Mouse (Mus musculus) kidney, embryonic 14.5 days (tissue): ENCODE measurements around the gene Dnajc8. TPM values are rescaled to one million over a fixed set of nuclear protein-coding genes. Genes with fewer than 3 reads are reported as not detected.
"Not testable (repeated sequence)": the region's sequence is repeated elsewhere in the genome, so short reads cannot be mapped to it uniquely, and the experiment has no call there.

Experiments used
- ATAC-seq: fragments of 200-750 bp; cut with Nextera tagmentation; 2 replicates; pipeline ENCODE4 v1.8.0; 2017; ENCODE audit warnings: moderate number of reproducible peaks, mild to moderate bottlenecking, moderate TSS enrichment, moderate library complexity; ENCODE audit not compliant: low FRiP score, low TSS enrichment
- H3K27ac ChIP-seq: fragments of 300-500 bp; sonication (generic); 2 replicates; pipeline ENCODE4 v1.5.1; 2014; ENCODE audit warnings: low read depth, mild to moderate bottlenecking, low read length, moderate library complexity, mixed read lengths
- H3K27me3 ChIP-seq: fragments of 300-500 bp; sonication (generic); 2 replicates; pipeline ENCODE4 v1.6.1; 2014; ENCODE audit warnings: mild to moderate bottlenecking, low read length; ENCODE audit not compliant: control insufficient read depth, insufficient read depth
- H3K36me3 ChIP-seq: fragments of 300-500 bp; sonication (generic); 2 replicates; pipeline ENCODE4 v1.6.1; 2014; ENCODE audit warnings: low read length, mixed read lengths; ENCODE audit not compliant: control insufficient read depth, insufficient read depth
- H3K4me1 ChIP-seq: fragments of 300-500 bp; sonication (generic); 2 replicates; pipeline ENCODE4 v1.6.1; 2014; ENCODE audit warnings: low read length, mixed read lengths; ENCODE audit not compliant: control insufficient read depth, insufficient read depth
- H3K4me2 ChIP-seq: fragments of 300-500 bp; sonication (generic); replicated peaks from 2 replicates; pipeline ENCODE4 v1.6.1; 2014; ENCODE audit warnings: low read depth, mild to moderate bottlenecking, low read length
- H3K4me3 ChIP-seq: fragments of 300-500 bp; sonication (generic); 2 replicates; pipeline ENCODE4 v1.5.1; 2014; ENCODE audit warnings: mild to moderate bottlenecking, low read length
- H3K9ac ChIP-seq: fragments of 300-500 bp; sonication (generic); 2 replicates; pipeline ENCODE4 v1.6.1; 2014; ENCODE audit warnings: low read depth, mild to moderate bottlenecking, low read length, moderate library complexity
- H3K9me3 ChIP-seq: fragments of 300-500 bp; sonication (generic); 2 replicates; pipeline ENCODE4 v1.6.1; 2016; ENCODE audit warnings: low read length; ENCODE audit not compliant: control insufficient read depth
- WGBS: fragments of 180-500 bp; shearing (Covaris S2); extraction: QIAGEN DNeasy Blood & Tissue Kit; methylation state at CpG from one replicate; pipeline ENCODE4 v1.1.7; 2014; 5-methylcytosine and 5-hydroxymethylcytosine counted together
- polyA plus RNA-seq: library from polyadenylated mRNA; unstranded; fragments of >200 nt; fragmentation: Nextera tagmentation; extraction: Ambion mirVana; gene quantifications from 2 replicates; pipeline ENCODE4 v1.2.1, GENCODE M21; 2014

Dnajc8 gene
- polyA plus RNA-seq, 1 experiment from 2014 or later, result 176 TPM

- Histone ChIP-seq H3K36me3 (peaks cover 92% of the 10 kb centered on the region), H3K9ac (no peak overlapping the region), H3K4me1 (no peaks in the 10 kb centered on the region), H3K4me3 (no peak overlapping the region), H3K9me3 (no peaks in the 10 kb centered on the region), H3K27me3 (no peaks in the 10 kb centered on the region), H3K27ac (no peak overlapping the region), H3K4me2 (no peak overlapping the region)
- ATAC-seq, result peak; percentile 72; the same call in 1 of the 2 replicates
- WGBS, result 35% methylated on average over 8 of the region's 8 CpGs
Measured at GRCm38 (mm10) chr4:132545851-132546250, 10.5 kb downstream of the Dnajc8 start.

DNA sequence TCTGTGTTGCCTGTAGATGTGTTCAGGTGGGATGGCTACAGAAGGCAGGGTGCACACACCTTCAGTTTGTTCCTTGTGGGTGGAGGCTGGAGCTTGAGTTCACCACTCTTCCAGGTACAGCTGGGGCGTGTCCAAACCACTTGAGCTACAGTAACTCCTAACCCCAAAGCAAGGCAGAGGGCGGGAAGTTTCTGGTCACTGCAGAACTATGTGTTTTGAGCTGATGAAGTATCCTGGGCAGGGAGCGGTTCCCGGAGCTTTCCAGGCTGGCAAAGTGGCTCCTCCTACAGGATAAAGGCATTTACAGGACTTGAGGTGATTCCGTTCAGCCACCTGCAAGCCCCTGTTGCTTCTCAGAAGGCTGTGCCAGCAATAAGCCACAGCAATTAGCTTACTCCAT is 18.9 kb downstream of the Dnajc8 start:
- Histone ChIP-seq H3K4me2 (no peak overlapping the region), H3K4me3 (no peak overlapping the region)

DNA sequence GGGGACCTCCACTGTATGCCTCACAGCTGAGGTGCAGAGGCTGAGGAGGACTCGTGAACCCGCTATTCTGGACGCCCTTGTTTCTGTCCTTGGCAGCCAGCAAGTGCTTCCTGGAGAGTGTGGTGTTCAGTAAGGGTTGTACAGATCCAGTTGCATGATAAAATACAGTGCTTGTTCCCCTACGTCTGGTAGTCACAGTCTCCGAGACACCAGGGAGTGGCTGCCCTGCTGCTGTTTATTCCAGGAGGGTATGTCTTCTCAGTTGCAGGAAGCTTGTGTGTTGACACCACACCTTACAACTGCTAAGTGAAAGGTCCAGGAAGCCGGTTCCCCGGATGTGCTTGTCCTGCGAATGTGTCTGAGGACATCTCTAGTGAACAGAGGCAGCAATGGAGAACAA is 19.3 kb downstream of the Dnajc8 start:
- no peak overlapping the region for H3K9ac ChIP-seq
- no peak overlapping the region for H3K4me2 ChIP-seq
- no peak overlapping the region for H3K4me3 ChIP-seq
- peaks cover 40% of the 10 kb centered on the region for H3K36me3 ChIP-seq
- WGBS, result 83% methylated on average over 8 of the region's 8 CpGs
- H3K27ac ChIP-seq, result no peak overlapping the region
- H3K9me3 ChIP-seq, result no peaks in the 10 kb centered on the region
- no peaks in the 10 kb centered on the region for H3K27me3 ChIP-seq
- H3K4me1 ChIP-seq, result no peaks in the 10 kb centered on the region
- no peak for ATAC-seq

More for the DNA sequence above, 18.9 kb downstream of the Dnajc8 start:
- H3K4me1 ChIP-seq, result no peaks in the 10 kb centered on the region
- ATAC-seq, result no peak
- H3K27ac ChIP-seq, result no peak overlapping the region
- no peaks in the 10 kb centered on the region for H3K9me3 ChIP-seq
- no peaks in the 10 kb centered on the region for H3K27me3 ChIP-seq
- H3K36me3 ChIP-seq, result peaks cover 44% of the 10 kb centered on the region
- H3K9ac ChIP-seq, result no peak overlapping the region
- WGBS, result 81% methylated on average over 5 of the region's 5 CpGs

- peaks cover 31% of the 10 kb centered on the region for H3K36me3 ChIP-seq
- not testable (repeated sequence) for H3K4me1 ChIP-seq, ATAC-seq, H3K9me3 ChIP-seq, H3K27ac ChIP-seq, H3K9ac ChIP-seq, H3K4me2 ChIP-seq, H3K4me3 ChIP-seq, H3K27me3 ChIP-seq
- WGBS, result 91% methylated on average over 7 of the region's 7 CpGs
Measured at GRCm38 (mm10) chr4:132555550-132555949, 20.2 kb downstream of the Dnajc8 start.

GRCm38 (mm10) chr4:132563261-132563660 is 27.9 kb downstream of the Dnajc8 start:
- H3K9ac ChIP-seq, result no peak overlapping the region
- H3K27me3 ChIP-seq, result no peaks in the 10 kb centered on the region
- H3K4me2 ChIP-seq, result no peak overlapping the region
- no peaks in the 10 kb centered on the region for H3K4me1 ChIP-seq
- no peak for ATAC-seq
- no peak overlapping the region for H3K4me3 ChIP-seq
- H3K27ac ChIP-seq, result no peak overlapping the region
- no peaks in the 10 kb centered on the region for H3K9me3 ChIP-seq
- H3K36me3 ChIP-seq, result no peaks in the 10 kb centered on the region
- 81% methylated on average over 3 of the region's 3 CpGs for WGBS

GRCm38 (mm10) chr4:132563965-132564364 is 28.6 kb downstream of the Dnajc8 start, which contains the start of gene Ptafr:
Ptafr (plus strand) TSS chr4:132564067.
- Histone ChIP-seq H3K27ac (no peak within 1 kb of the TSS), H3K4me1 (no peaks in the 10 kb centered on the region), H3K9me3 (no peaks in the 10 kb centered on the region), H3K36me3 (no peaks in the 10 kb centered on the region), H3K9ac (no peak within 1 kb of the TSS; the same call in 1 of the 2 replicates), H3K4me2 (no peak within 1 kb of the TSS), H3K27me3 (no peaks in the 10 kb centered on the region), H3K4me3 (no peak within 1 kb of the TSS)
- ATAC-seq, result no peak
- WGBS, result 24% methylated on average over 4 of the region's 4 CpGs

DNA sequence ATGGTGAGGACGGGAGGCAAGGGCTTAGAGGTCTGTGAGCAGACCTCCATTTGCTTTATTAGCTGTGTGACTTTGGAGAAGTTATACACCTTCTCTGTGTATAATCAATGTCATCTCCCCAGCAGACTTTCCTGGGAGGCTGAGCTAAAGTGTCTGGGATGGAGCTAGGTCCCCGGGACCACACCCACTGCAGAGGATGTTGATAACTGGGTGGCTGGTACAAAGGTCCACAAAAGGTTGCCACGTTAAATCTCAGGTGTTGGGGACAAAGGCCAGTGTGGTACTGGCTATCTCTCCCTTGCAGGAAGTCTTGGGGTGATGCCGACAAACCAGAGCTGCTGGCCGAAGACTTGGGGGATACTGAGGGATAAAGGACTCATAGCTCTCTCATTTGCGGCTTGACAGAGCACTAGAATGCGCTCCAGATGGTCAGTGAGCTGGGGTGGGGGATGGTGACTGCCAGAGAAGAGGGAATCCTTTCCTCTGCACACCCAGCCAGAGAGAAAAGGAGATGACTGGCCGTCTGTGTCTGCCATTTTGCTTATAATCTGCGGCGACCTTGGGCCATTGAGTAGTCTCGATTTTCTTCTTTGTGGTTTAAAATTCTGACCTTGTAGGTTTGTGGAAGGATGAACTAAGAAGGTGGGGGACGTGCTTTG is 29.9 kb downstream of the Dnajc8 start:
- 75% methylated on average over 12 of the region's 12 CpGs for WGBS
- Histone ChIP-seq H3K4me1 (no peaks in the 10 kb centered on the region), H3K4me3 (no peak overlapping the region), H3K27me3 (no peaks in the 10 kb centered on the region), H3K4me2 (no peak overlapping the region), H3K9ac (no peak overlapping the region), H3K9me3 (no peaks in the 10 kb centered on the region), H3K36me3 (no peaks in the 10 kb centered on the region), H3K27ac (no peak overlapping the region)
- no peak for ATAC-seq

- 72% methylated on average over 9 of the region's 9 CpGs for WGBS
- no peak for ATAC-seq
Measured at GRCm38 (mm10) chr4:132567361-132567779, 32.0 kb downstream of the Dnajc8 start.

GRCm38 (mm10) chr4:132569115-132569514 is 33.8 kb downstream of the Dnajc8 start:
- H3K4me1 ChIP-seq, result no peaks in the 10 kb centered on the region
- no peak overlapping the region for H3K9ac ChIP-seq
- WGBS, result 94% methylated on average over 5 of the region's 5 CpGs
- ATAC-seq, result no peak
- H3K4me2 ChIP-seq, result no peak overlapping the region
- H3K4me3 ChIP-seq, result no peak overlapping the region
- no peaks in the 10 kb centered on the region for H3K27me3 ChIP-seq
- no peak overlapping the region for H3K27ac ChIP-seq
- no peaks in the 10 kb centered on the region for H3K36me3 ChIP-seq
- H3K9me3 ChIP-seq, result no peaks in the 10 kb centered on the region

More at GRCm38 (mm10) chr4:132567361-132567779, 32.0 kb downstream of the Dnajc8 start:
- Histone ChIP-seq H3K9me3 (no peaks in the 10 kb centered on the region), H3K4me3 (no peak overlapping the region), H3K36me3 (no peaks in the 10 kb centered on the region), H3K27ac (no peak overlapping the region), H3K4me2 (no peak overlapping the region), H3K9ac (no peak overlapping the region), H3K4me1 (no peaks in the 10 kb centered on the region), H3K27me3 (no peaks in the 10 kb centered on the region)
